Mouse (Mus musculus) common myeloid progenitor, adult 5-6 weeks (primary cell): ENCODE data around the gene Nrip2. TPM values are rescaled to one million over a fixed set of nuclear protein-coding genes. Genes with fewer than 3 reads are reported as not detected.

ENCODE experiments used
- total RNA-seq: library from RNA; stranded (forward); fragments of 200-1000, 187-1606 nt; gene quantifications from 2 replicates; pipeline ENCODE4 v1.2.3, GENCODE M21; 2017

The Nrip2 gene
- total RNA-seq, 1 experiment from 2014 or later, result under 0.01 TPM

Other genes with a start within 250 kb of the Nrip2 start
- not detected in 2 replicates for gene Tead4, start 98.5 kb upstream of the Nrip2 start, total RNA-seq
- gene Tulp3, start 43.4 kb upstream of the Nrip2 start, total RNA-seq, result 0.19 and 0.27 TPM in 2 replicates
- 39.5 and 43.8 TPM in 2 replicates for gene Rhno1, start 36.4 kb upstream of the Nrip2 start, total RNA-seq
- gene Foxm1, start 36.3 kb upstream of the Nrip2 start, total RNA-seq, result 10.9 and 19.5 TPM in 2 replicates
- gene Tex52, start 23.8 kb upstream of the Nrip2 start, total RNA-seq, result not detected in 2 replicates
- not detected in 2 replicates for gene Gm44596, start 23.8 kb upstream of the Nrip2 start, total RNA-seq
- 13.9 and 19.0 TPM in 2 replicates for gene Itfg2, start 25.6 kb downstream of the Nrip2 start, total RNA-seq
- 331 and 387 TPM in 2 replicates for gene Fkbp4, start 39.4 kb downstream of the Nrip2 start, total RNA-seq
- gene Pzp, start 127.4 kb downstream of the Nrip2 start, total RNA-seq, result not detected in 2 replicates
- gene A2ml1, start 182.3 kb downstream of the Nrip2 start, total RNA-seq, result not detected in 2 replicates
- gene Klrb1a, start 224.2 kb downstream of the Nrip2 start, total RNA-seq, result not detected in 2 replicates